Mouse (Mus musculus) lung, postnatal 0 days (tissue): ENCODE data around the gene Prr7. TPM values are rescaled to one million over a fixed set of nuclear protein-coding genes. Genes with fewer than 3 reads are reported as not detected.

ENCODE experiments used
- ATAC-seq: fragments of 200-750 bp; cut with Nextera tagmentation; 2 replicates; pipeline ENCODE4 v1.8.0; 2017; ENCODE audit warnings: moderate library complexity
- DNase-seq: peaks from one replicate; pipeline ENCODE4 v3.0.0-alpha.2; 2016; ENCODE audit warnings: low spot score
- H3K27ac ChIP-seq: fragments of 300-500 bp; sonication (generic); 2 replicates; pipeline ENCODE4 v1.5.1; 2014; ENCODE audit warnings: antibody characterized with exemption, mild to moderate bottlenecking, low read length, mixed read lengths
- H3K27me3 ChIP-seq: fragments of 300-500 bp; sonication (generic); replicated peaks from 2 replicates; pipeline ENCODE4 v1.6.1; 2014; ENCODE audit warnings: low read length, mixed read lengths; ENCODE audit not compliant: insufficient read depth
- H3K36me3 ChIP-seq: fragments of 300-500 bp; sonication (generic); 2 replicates; pipeline ENCODE4 v1.6.1; 2014; ENCODE audit warnings: low read length, mixed read lengths; ENCODE audit not compliant: insufficient read depth
- H3K4me1 ChIP-seq: fragments of 300-500 bp; sonication (generic); 2 replicates; pipeline ENCODE4 v1.6.1; 2014; ENCODE audit warnings: antibody characterized with exemption, low read depth, low read length, mixed read lengths; ENCODE audit not compliant: insufficient read depth
- H3K4me2 ChIP-seq: fragments of 300-500 bp; sonication (generic); replicated peaks from 2 replicates; pipeline ENCODE4 v1.6.1; 2014; ENCODE audit warnings: low read depth, mild to moderate bottlenecking, low read length, moderate library complexity, mixed read lengths
- H3K4me3 ChIP-seq: fragments of 300-500 bp; sonication (generic); 2 replicates; pipeline ENCODE4 v1.5.1; 2014; ENCODE audit warnings: low read depth, low read length
- H3K9ac ChIP-seq: fragments of 300-500 bp; sonication (generic); replicated peaks from 2 replicates; pipeline ENCODE4 v1.6.1; 2014; ENCODE audit warnings: low read depth, mild to moderate bottlenecking
- H3K9me3 ChIP-seq: fragments of 300-500 bp; sonication (generic); 2 replicates; pipeline ENCODE4 v1.6.1; 2016; ENCODE audit warnings: low read length, mixed read lengths
- CTCF ChIP-seq: IDR thresholded peaks from 2 replicates; pipeline ENCODE4 v1.5.1; 2016; ENCODE audit warnings: antibody characterized with exemption, mild to moderate bottlenecking
- EP300 ChIP-seq: IDR thresholded peaks from 2 replicates; pipeline ENCODE4 v1.6.1; 2016; ENCODE audit warnings: antibody characterized with exemption, mild to moderate bottlenecking, control low read depth
- WGBS: fragments of 180-500 bp; shearing (Covaris S2); extraction: QIAGEN DNeasy Blood & Tissue Kit; methylation state at CpG from one replicate; pipeline ENCODE4 v1.1.7; 2014; 5-methylcytosine and 5-hydroxymethylcytosine counted together
- polyA plus RNA-seq: library from polyadenylated mRNA; unstranded; fragments of >200 nt; fragmentation: Nextera tagmentation; extraction: Ambion mirVana; gene quantifications from 2 replicates; pipeline ENCODE4 v1.2.1, GENCODE M21; 2015

Gene Prr7
- polyA plus RNA-seq, 1 experiment from 2014 or later: 0.17 TPM

DNA sequence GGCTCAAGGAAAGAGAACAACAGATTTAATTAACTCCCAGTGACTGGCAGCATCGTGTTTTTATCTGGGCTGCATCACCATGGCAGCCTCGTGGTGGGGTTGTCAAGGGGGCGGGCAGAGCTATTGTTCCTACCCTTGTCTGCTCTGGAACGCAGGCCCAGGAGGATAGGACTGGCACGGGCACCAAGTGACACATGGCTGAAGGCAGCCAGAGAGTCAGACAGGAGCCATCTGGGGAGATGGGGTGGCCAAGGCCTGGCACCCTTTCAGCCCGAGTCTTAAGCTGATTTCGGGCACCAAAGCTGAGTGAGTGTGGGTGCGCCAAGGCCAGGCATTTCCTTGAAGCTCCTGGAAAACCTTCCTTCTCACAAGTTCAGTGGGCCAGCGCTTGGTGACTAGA lies 6.3 kb downstream of the Prr7 start:
- no peak overlapping the region for H3K9ac ChIP-seq
- ATAC-seq: no peak
- H3K27ac ChIP-seq: no peak overlapping the region
- TF ChIP-seq EP300 (no peak), CTCF (no peak)
- no peak for DNase-seq
- H3K4me3 ChIP-seq: no peak overlapping the region
- 77% methylated on average over 9 of the region's 9 CpGs for WGBS
- H3K9me3 ChIP-seq: no peaks in the 10 kb centered on the region
- no peaks in the 10 kb centered on the region for H3K36me3 ChIP-seq
- H3K4me2 ChIP-seq: no peak overlapping the region
- peaks cover 14% of the 10 kb centered on the region; the same call in 1 of the 2 replicates for H3K4me1 ChIP-seq
- H3K27me3 ChIP-seq: peaks cover 7% of the 10 kb centered on the region; the same call in 1 of the 2 replicates

DNA sequence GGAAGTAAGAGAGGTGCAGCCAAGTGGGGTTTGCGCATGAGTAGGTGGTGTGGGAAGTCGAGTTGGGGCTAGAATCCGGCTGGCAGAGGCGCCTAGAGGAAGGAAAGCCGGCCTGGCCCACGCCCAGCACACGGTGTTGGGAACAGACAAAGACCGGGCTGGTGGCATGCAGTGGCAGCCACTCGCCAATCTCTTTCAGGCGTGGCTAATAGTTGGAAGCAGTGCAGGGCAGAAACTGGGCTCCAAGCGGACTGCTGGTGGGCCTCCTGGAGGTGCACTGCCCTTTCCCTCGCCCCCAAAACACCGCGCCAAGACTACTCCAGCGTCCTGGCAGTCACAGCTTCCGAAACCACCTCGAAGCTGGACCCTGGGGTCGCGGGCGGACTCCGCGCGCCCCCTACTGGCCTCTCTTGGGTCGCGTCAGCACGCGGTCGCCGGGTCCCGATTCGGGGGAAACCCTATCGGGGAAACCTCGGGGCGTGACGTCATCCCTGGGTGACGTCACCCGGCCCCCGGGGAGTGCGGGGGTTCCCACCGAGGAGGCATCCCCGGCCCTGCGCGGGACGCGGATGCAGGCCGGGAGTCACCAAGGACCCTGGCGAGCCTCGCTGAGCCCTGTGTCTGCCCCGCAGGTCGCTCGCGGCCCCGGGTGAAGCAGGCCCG lies 7.2 kb downstream of the Prr7 start:
- peak; percentile 90 for TF ChIP-seq CTCF
- no peak for TF ChIP-seq EP300
- 2% methylated on average over 52 of the region's 54 CpGs for whole genome bisulfite sequencing
- H3K27me3 ChIP-seq: peaks cover 7% of the 10 kb centered on the region; the same call in 1 of the 2 replicates
- H3K4me1 ChIP-seq: peaks cover 14% of the 10 kb centered on the region; the same call in 1 of the 2 replicates
- no peaks in the 10 kb centered on the region for H3K36me3 ChIP-seq
- peak overlapping the region; percentile 56 for H3K4me3 ChIP-seq
- H3K9me3 ChIP-seq: no peaks in the 10 kb centered on the region
- no peak overlapping the region; the same call in 1 of the 2 replicates for H3K27ac ChIP-seq
- peak; percentile 79 for DNase-seq
- ATAC-seq: peak; percentile 77
- peak overlapping the region; percentile 34; the same call in 1 of the 2 replicates for H3K9ac ChIP-seq
- peak overlapping the region; percentile 99 for H3K4me2 ChIP-seq

DNA sequence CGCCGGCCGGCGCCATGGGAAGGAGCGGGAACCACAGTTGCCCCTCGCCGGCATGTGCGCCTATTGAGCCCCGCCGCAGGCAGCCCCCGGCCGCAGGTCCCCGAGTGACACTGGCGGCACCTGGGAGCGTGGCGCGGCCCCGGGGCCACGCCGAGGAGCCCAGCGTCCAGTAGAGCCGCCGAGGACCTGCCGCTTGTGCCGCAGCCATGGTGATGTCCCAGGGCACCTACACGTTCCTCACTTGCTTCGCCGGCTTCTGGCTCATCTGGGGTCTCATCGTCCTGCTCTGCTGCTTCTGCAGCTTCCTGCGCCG lies 7.7 kb downstream of the Prr7 start:
- H3K9ac ChIP-seq: peak overlapping the region; percentile 34; the same call in 1 of the 2 replicates
- no peak overlapping the region; the same call in 1 of the 2 replicates for H3K27ac ChIP-seq
- no peaks in the 10 kb centered on the region for H3K9me3 ChIP-seq
- DNase-seq: no peak
- TF ChIP-seq CTCF (no peak), EP300 (no peak)
- peak overlapping the region; percentile 99 for H3K4me2 ChIP-seq
- H3K4me3 ChIP-seq: peak overlapping the region; percentile 56
- H3K36me3 ChIP-seq: no peaks in the 10 kb centered on the region
- H3K27me3 ChIP-seq: peaks cover 7% of the 10 kb centered on the region; the same call in 1 of the 2 replicates
- H3K4me1 ChIP-seq: peaks cover 14% of the 10 kb centered on the region; the same call in 1 of the 2 replicates
- ATAC-seq: peak; percentile 6; the same call in 1 of the 2 replicates
- WGBS: 2% methylated on average over 30 of the region's 31 CpGs

DNA sequence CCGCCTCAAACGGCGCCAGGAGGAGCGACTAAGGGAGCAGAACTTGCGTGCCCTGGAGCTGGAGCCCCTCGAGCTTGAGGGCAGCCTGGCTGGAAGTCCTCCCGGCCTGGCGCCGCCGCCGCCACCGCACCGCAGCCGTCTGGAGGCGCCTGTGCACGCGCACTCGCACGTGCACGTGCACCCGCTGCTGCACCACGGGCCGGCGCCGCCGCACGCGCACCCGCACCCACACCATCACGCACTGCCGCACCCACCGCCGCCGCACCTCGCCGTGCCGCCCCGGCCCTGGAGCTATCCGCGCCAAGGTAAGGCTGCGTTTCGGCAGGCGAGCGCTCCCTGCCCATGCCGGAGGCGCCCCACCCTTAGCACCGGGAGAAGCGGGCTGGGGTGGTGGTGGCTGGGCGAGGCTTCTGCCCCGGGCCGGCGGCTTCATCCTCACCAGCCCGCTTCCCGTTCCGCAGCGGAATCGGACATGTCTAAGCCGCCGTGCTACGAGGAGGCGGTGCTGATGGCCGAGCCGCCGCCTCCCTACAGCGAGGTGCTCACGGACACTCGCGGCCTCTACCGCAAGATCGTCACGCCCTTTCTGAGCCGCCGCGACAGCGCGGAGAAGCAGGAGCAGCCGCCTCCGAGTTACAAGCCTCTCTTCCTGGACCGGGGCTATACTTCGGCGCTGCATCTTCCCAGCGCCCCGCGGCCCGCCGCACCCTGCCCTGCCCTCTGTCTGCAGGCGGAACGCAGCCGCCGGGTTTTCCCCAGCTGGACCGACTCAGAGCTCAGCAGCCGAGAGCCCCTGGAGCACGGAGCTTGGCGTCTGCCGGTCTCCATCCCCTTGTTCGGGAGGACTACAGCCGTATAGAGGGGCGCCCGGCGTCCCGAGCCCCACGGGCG lies 8.3 kb downstream of the Prr7 start:
- Histone ChIP-seq H3K27ac (no peak overlapping the region; the same call in 1 of the 2 replicates), H3K36me3 (no peaks in the 10 kb centered on the region), H3K4me3 (peak overlapping the region; percentile 56), H3K4me1 (peaks cover 14% of the 10 kb centered on the region; the same call in 1 of the 2 replicates), H3K9ac (peak overlapping the region; percentile 34; the same call in 1 of the 2 replicates), H3K9me3 (no peaks in the 10 kb centered on the region), H3K4me2 (peak overlapping the region; percentile 99), H3K27me3 (peaks cover 7% of the 10 kb centered on the region; the same call in 1 of the 2 replicates)
- 1% methylated on average over 63 of the region's 103 CpGs for WGBS
- DNase-seq (peak; percentile 50), ATAC-seq (peak; percentile 42)
- TF ChIP-seq CTCF (peak; percentile 51), EP300 (no peak)

DNA sequence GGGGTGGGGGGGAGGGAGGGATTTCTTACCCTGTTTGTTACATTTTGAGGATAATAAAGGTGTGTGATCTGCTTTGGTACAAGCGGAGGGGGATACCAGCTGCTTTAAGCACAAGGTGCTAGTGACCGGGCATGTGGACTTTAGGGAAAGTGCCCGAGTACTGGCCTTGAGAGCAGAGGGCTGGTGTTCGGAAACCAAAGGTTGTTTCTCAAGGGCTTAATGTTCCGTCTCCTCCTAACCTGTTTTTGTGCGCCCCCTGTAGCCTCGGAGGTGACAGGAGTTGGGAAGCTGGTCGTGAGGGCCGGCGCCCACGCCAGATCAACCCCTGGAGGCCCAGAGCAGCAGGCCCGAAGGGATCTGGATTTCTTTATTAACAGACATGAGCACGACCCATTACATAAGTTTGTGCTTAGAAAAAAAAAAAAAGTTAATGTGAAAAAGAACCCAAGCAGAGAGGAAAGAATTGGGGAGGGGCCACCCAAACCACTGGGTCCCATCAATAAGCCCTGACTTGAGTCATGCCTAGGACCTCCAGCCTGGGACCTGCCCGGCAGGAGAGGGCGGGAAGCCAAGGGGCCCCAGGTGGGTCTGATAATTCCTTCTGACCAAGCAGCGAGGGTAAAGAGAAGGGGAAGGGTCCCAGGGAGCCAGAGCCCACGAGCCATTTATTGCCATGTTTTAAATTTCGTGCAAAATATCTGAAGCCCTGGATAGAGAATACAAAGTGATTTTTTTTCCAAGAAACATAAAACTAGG lies 9.2 kb downstream of the Prr7 start:
- no peak overlapping the region for H3K27ac ChIP-seq

More for the DNA sequence above, 9.2 kb downstream of the Prr7 start:
- Histone ChIP-seq H3K27me3 (peaks cover 7% of the 10 kb centered on the region; the same call in 1 of the 2 replicates), H3K4me1 (peaks cover 14% of the 10 kb centered on the region; the same call in 1 of the 2 replicates), H3K4me2 (peak overlapping the region; percentile 99), H3K36me3 (no peaks in the 10 kb centered on the region), H3K9me3 (no peaks in the 10 kb centered on the region), H3K4me3 (peak overlapping the region; percentile 56), H3K9ac (no peak overlapping the region)
- ATAC-seq (no peak), DNase-seq (no peak)
- 43% methylated on average over 18 of the region's 18 CpGs for WGBS
- TF ChIP-seq EP300 (no peak), CTCF (peak; percentile 26; the same call in 1 of the 2 replicates)
